Mouse (Mus musculus) megakaryocyte progenitor cell, adult 5-6 weeks (primary cell): Measurements from ENCODE around the gene Mrpl12. TPM values are rescaled to one million over a fixed set of nuclear protein-coding genes. Genes with fewer than 3 reads are reported as not detected.
"Not testable (repeated sequence)": the region's sequence is repeated elsewhere in the genome, so short reads cannot be mapped to it uniquely, and the experiment has no call there.

ENCODE experiments used
- ATAC-seq: replicated peaks from 2 replicates; pipeline ENCODE4 v1.8.0; 2016; ENCODE audit warnings: mild to moderate bottlenecking, moderate TSS enrichment, inconsistent platforms; ENCODE audit not compliant: poor library complexity
- total RNA-seq, 2 experiments: library from RNA; stranded (forward) in 1 of 2; stranded (reverse) in 1 of 2; fragments of 157-497, 149-512 nt in 1 of 2; fragments of 200-1000 nt in 1 of 2; gene quantifications; 2 replicates each; pipeline versions ENCODE4 v1.2.3 to v1.2.4; 2015 to 2017

Mrpl12 gene
- total RNA-seq, 2 experiments from 2014 or later, result 107 to 142 TPM

DNA sequence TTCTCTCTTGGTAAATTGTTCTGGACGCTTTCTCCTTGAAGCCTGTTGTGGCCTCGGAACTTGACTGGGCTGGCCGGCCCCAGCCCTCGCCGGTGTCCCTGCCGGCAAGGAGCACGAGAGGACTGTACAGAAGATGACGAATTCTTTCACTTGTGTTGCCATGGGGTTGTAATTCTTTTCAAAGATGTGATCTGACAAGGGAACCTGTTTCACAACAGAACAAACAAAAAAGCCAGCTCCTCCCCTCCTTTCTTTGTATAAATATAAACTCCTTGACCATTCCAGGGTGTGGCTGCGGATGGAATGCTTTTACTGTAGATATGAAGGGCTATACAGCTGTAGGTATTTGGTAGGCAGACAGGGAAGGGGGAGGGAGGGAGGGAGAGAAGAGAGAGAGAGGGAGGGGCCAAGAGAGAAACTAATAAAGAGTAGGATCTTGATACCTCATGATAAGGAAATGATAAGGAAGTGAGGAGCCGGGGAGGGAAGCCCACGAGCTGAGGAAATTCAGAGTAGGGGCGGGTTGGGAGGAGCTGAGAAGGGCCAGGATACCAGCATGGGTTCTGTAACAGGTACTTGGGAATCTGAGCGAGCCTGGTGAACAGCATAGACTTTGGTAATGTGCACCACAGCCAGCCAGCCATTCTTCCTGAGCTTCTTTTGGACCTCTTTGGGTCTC lies 23.3 kb downstream of the Mrpl12 start:
- ATAC-seq, result no peak

DNA sequence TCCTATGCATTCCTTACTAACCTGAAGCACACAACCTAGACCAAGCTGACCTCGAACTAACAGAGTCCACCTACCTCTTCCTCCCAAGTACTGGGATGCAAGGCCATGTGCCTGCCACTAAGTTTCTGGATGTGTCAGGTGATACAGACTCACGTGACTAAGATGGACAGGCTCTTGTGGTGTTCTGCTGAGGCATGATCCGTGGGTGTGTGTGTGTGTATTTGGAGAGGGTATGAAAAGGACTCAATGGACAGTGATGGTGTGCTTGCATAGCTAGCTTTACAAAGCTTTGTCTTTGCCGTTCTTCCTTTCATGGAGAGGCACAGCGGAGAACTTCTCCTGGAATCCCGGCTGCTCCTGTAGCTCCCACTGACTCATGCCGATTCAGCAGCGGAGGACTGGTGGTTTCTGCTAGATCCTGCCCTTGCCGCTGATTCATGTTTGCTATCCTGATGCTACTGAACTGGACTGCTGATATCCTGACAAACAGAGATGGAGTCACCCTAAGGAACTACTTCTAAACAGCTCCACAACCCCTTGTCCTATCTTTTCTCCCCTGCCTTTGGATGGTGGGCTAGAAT lies 24.0 kb downstream of the Mrpl12 start:
- no peak for ATAC-seq

DNA sequence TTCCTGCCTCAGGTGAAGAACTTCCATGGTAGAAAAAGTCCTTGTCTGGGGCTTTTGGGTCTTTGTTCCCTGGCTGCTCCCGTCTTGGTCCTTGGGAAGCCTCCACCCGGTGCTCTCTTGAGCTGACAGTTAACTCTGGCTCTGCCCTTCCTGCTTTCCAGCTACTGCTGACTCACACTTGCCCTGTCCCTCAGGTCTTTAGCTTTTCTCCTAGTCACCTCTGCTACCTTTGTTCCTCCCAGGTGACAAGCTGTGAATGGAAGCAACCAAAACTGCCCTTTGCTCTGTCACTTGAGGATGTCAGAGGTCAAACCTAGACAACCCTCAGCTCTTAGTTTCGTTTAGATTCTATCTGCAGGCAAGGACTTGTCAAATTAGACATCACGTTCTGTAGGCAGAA lies 25.5 kb downstream of the Mrpl12 start:
- no peak for ATAC-seq

DNA sequence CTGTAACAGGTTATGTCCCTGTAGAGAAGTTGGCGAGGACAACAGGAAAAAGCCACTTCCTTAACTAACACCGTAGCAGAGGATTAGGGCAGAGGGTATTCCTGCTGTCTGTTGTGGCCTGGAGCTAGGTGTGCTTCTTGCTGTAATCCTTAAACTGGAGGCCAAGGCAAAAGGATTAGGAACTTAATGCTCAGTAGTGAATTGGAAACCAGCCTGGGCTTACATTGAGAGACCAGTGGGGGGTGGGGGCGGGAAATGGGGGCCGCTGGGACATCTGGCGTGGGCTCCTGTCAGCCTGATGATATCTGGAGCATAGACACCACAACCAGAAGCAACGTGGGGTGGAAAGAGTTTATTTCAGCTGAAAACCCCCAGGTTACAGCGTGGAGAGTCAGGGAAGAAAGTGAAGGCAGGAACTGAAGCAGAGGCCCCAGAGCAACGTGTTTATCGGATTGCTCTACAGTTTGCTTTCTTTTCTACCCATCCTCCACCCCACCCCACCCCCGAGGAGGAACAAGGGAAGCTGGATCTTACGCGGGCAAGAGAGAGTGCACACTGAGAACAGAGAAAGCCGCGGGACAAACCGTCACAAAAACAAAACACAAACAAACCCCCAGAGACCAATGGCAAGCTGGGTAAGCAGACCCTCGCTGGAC lies 26.1 kb downstream of the Mrpl12 start:
- ATAC-seq, result peak; percentile 82

GRCm38 (mm10) chr11:120512790-120513453 lies 28.5 kb downstream of the Mrpl12 start:
- ATAC-seq, result no peak

- not testable (repeated sequence) for ATAC-seq
Measured at GRCm38 (mm10) chr11:120514262-120514661, 29.8 kb downstream of the Mrpl12 start.

- ATAC-seq, result peak; percentile 70
Measured at GRCm38 (mm10) chr11:120515611-120516010, 31.2 kb downstream of the Mrpl12 start.

DNA sequence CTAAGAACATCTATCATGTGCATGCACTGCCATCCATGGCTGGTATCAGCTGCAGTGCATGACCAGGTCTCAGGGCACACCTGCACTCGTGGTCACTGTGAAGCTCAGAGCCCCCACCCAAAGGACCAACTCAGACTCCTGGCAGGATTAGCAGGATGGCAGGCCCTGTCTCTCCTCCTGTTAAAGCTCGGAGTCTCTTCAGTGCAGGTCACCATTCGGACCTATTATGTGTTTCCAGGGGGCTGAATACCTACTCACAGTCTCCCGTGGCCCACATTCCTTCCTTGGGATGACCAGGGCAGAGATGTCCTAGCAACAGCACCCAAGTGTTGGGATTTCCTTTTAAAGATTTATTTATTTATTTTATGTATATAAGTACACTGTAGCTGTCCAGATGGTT lies 32.7 kb downstream of the Mrpl12 start:
- ATAC-seq, result no peak

- peak; percentile 68 for ATAC-seq
Measured at GRCm38 (mm10) chr11:120518027-120518426, 33.6 kb downstream of the Mrpl12 start.

DNA sequence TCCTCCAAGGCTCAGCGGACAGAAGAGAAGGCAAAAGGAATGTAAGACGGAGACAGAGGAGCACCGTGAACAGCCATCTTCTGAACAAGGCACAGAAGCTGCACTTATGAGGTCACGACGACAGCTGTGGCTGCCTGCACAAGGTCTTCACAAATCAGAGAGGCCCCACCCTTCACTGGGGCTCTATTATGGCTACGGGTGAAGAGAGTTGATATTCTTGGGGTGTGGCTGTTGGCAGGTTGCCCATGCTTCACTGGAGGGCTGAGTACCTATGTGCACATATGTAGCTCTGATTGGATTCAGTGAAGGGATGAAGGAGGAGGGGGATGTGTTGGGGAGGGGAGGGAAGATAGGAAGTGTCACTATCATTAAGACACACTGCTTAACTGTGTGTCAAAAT lies 34.1 kb downstream of the Mrpl12 start:
- peak; percentile 41 for ATAC-seq

DNA sequence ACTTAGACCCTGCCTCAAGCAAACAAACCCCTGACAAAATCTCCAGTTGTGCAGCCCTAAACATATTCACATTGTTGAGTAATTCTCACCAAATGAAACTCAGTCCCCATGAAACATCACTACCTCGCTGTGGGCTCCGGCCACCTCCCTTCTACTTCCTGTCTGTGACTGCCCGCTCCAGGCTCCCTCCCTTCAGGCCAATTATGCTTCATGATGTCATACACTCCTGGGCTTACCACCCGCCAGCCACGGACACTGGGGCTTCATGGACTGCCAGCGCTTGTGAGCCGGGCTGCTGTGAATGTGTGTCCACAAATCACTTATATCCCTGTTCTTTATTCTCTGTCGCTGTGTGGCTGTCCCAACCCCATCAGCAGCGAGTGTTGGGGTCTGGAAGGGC lies 35.3 kb downstream of the Mrpl12 start:
- ATAC-seq, result peak; percentile 62

- ATAC-seq, result no peak
Measured at GRCm38 (mm10) chr11:120520498-120520897, 36.1 kb downstream of the Mrpl12 start.

DNA sequence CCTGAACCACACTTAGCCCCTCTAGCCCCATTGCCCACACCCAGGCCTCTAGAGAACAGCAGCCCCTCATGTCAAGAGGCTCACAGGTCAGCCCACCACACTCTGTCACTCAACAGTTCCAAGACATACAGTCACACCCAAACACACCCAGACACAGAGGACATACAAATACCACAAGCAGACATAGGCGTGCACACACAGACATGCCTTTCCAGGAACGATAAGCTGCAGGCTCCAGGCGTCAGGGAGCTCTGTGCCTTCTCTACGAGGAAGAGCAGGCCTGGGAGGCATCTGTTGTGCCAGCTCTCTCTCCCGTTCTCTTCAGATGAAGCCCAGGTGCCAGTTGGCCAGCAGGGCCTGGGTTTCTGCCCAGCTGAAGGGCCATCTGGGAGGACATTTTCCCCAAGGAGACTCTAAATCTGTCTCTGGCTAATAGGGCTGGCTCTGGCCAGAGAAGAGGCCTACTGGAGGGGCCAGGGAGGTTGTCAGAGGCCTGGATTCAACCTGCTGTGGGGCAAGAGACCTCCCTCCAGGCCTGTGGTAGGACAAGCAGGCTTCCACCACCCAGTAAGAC lies 36.6 kb downstream of the Mrpl12 start:
- ATAC-seq, result no peak

- ATAC-seq, result no peak
Measured at GRCm38 (mm10) chr11:120522581-120522980, 38.2 kb downstream of the Mrpl12 start.

DNA sequence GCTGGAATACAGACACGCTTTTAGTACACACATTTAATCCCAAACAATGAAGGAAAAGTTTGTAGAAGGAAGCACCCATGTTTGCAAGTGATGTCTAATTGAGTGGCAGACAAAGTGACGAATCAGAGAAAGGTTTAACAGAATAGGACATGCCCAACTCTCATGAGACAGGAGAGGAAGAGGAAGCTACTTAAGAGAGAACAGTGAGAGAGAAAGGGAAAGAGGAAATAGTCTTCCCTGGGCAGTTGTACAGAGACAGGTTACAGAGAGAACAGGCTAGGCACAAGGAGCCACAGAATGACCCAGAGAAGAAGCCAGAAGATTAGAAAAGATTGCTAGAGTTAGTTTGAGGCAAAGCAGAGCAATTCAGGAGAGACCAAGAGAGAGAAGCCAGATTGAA lies 41.5 kb downstream of the Mrpl12 start:
- peak; percentile 78 for ATAC-seq

DNA sequence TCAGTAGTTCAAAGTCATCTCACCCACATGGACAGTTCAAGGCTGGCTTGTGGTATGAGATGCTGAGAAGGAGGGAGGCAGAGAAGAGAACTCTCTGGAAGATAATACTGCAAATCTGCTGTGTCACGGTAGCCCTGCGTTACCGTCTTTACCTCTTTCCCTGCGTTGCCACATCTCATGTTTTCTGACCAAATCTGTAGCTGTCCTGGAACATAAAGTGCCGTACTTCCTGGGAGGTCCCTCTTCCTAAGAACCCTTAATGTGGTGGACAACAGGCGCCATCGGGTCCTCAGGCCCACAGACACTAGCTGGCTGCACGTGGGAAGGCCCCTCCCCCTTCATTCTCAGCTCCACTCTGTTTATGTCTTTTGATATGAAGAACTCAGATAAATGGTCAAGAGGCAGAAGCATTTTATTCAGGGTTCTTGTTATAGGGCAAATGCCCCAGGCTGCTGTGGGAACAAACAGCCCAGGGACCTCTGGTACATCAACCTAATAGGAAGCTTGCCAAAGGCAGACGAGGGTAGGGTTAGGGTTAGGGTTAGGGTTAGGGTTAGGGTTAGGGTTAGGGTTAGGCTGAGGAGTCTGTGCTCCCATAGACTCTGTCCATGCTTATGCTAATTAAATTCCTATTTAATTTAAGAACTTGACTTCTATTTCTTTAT lies 43.4 kb downstream of the Mrpl12 start:
- peak; percentile 49 for ATAC-seq

DNA sequence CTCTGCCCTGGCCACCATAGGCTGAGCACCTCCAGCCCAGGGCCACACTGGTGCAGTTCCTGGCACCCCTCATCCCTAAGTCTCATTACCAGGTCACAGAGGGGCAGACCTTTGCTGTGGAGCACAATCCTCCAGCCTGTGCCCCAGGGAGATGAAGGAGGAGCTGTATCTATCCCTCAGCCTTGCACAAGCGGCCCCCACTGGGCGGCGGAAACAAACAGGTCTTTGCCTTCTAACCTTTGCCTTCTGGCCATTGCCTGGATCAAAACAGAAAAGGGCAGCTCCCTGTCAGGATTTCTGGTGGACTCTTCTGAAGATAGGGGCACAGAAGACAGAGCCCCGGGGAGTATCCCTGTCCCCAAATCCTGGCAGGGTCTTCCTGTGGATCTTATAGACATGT lies 44.5 kb downstream of the Mrpl12 start:
- no peak for ATAC-seq

DNA sequence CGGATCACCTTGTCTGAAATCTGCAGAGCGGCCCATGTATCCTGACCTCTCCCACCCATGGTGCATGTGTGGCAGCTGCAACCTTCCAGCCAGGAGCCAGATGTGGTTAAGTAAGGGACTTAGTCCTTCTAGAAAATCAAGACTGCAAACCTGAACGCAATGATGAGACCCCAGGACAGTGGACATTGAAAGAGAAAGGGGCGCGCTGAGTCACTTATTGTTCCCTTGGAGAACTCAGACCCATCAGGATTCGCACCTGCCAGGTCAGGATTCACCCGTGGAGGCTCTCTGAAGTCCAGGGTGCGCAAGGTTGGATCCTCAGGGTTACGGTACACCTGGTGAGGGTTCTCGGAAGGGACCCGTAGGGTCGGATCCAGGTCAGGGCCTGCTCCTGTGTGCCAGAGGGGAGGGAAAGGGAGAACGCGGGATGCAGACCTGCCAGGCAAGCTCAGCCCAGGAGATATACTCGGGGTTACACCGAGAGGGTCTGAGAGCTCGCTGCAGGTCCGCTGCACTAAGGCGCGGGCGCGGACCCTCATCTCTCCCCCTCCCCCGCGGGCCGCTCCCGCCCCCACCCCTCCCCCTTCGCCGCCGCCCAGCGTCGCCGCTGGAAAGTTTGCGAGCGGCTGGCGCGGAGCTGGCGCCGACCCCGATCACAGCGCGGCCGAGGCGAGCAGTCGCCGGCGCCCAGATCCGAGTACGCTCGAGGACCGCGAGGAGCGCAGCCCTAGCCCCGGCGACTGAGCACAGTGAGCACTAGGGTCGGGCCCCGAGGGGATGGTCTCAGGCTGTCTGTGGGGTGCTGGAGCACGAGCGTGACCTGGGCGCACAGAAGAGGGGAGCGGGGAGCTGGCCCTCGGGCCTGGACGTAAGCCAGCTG lies 45.9 kb downstream of the Mrpl12 start, which contains the start of gene Gcgr:
TSS of gene Gcgr (plus strand) at position 615 of the 880 bp plus-strand sequence.
- ATAC-seq, result peak; percentile 36; the same call in 1 of the 2 replicates

- no peak for ATAC-seq
Measured at GRCm38 (mm10) chr11:120531646-120532045, 47.2 kb downstream of the Mrpl12 start.

GRCm38 (mm10) chr11:120534093-120534492 lies 49.7 kb downstream of the Mrpl12 start:
- no peak for ATAC-seq
